Mouse (Mus musculus): ENCODE results near the gene Ube2k. TPM values are rescaled to one million over a fixed set of nuclear protein-coding genes. Genes with fewer than 3 reads are reported as not detected.

Ube2k gene
- total RNA-seq (2021) (10 to 100 TPM; 57.3 to 70.3 TPM), polyA plus RNA-seq (2012; rRNA removed) (21.4 and 34.5 TPM in 2 replicates)
- long read RNA-seq, full-length matches to known transcripts: 44 of 50 reads
- long read RNA-seq, partial matches to known transcripts: 3 of 50 reads
- long read RNA-seq, other reads (novel, unspliced or antisense): 3 of 50 reads

- peak within 1 kb of the TSS; percentile 92 for H3K9ac ChIP-seq (ENCODE audit: low read depth, low read length)
- peak within 1 kb of the TSS; percentile 96 for H3K4me3 ChIP-seq
- peaks cover 9% of the 10 kb centered on the region for H3K4me1 ChIP-seq (ENCODE audit: control insufficient read depth, insufficient read depth, low read length)
- peak; percentile 96 to 97 for DNase-seq
- peak; percentile 52 for TF ChIP-seq CTCF (IDR thresholded peaks at IDR 0.05)
- no peak for TF ChIP-seq EP300 (IDR thresholded peaks at IDR 0.05; ENCODE audit: insufficient read depth, low read depth, low read length)
- TF ChIP-seq POLR2A (IDR thresholded peaks at IDR 0.05; ENCODE audit: insufficient read depth, low read depth, low read length): peak; percentile 86
- H3K79me2 ChIP-seq (replicated peaks; ENCODE audit: control insufficient read depth, insufficient read depth, low read length): peaks cover 4% of the 10 kb centered on the region; the same call in 1 of the 2 replicates
- peak within 1 kb of the TSS; percentile 96 for H3K27ac ChIP-seq
- intact Hi-C loops (cut with DNase I): loop anchor here (1.0 to 10.0 kb wide), 4 partner anchors 44 to 202 kb away; partner anchors contain the start of genes Rfc1 and Ugdh
- no peaks in the 10 kb centered on the region for H3K27me3 ChIP-seq (ENCODE audit: control insufficient read depth, insufficient read depth, low read length)
- peaks cover 9% of the 10 kb centered on the region for H3K36me3 ChIP-seq (ENCODE audit: control insufficient read depth, insufficient read depth, low read length)
- under 1% methylated on average over 66 of the region's 66 CpGs for WGBS
These were observed at the start of gene Ube2k, which contains the start of gene Smim14 for GRCm38 (mm10) chr5:65536751-65537419. Ube2k (plus strand) TSS chr5:65537233. Smim14 (minus strand) TSS chr5:65537184.

- TF ChIP-seq POLR2A (IDR thresholded peaks at IDR 0.05; ENCODE audit: insufficient read depth, low read depth, low read length): peak; percentile 37; the same call in 1 of the 2 replicates
- TF ChIP-seq CTCF (IDR thresholded peaks at IDR 0.05): no peak
- TF ChIP-seq EP300 (IDR thresholded peaks at IDR 0.05; ENCODE audit: insufficient read depth, low read depth, low read length): 0 out of 2 replicates have a peak, but pooled peaks have one; percentile 12
- intact Hi-C loops (cut with DNase I): no loop called here
- H3K36me3 ChIP-seq (ENCODE audit: control insufficient read depth, insufficient read depth, low read length): peaks cover 26% of the 10 kb centered on the region
- peak overlapping the region; percentile 23 for H3K9ac ChIP-seq (ENCODE audit: low read depth, low read length)
- WGBS: 52% methylated on average over 10 of the region's 10 CpGs
- H3K4me1 ChIP-seq (ENCODE audit: control insufficient read depth, insufficient read depth, low read length): peaks cover 16% of the 10 kb centered on the region
- peak overlapping the region; percentile 69 for H3K27ac ChIP-seq
- DNase-seq: peak in 1 of 2 experiments; percentile 39
- no peaks in the 10 kb centered on the region for H3K79me2 ChIP-seq (replicated peaks; ENCODE audit: control insufficient read depth, insufficient read depth, low read length)
- no peaks in the 10 kb centered on the region for H3K27me3 ChIP-seq (ENCODE audit: control insufficient read depth, insufficient read depth, low read length)
- no peak overlapping the region for H3K4me3 ChIP-seq
These were observed 49.7 kb upstream of the Ube2k start for GRCm38 (mm10) chr5:65487381-65487780.

DNA sequence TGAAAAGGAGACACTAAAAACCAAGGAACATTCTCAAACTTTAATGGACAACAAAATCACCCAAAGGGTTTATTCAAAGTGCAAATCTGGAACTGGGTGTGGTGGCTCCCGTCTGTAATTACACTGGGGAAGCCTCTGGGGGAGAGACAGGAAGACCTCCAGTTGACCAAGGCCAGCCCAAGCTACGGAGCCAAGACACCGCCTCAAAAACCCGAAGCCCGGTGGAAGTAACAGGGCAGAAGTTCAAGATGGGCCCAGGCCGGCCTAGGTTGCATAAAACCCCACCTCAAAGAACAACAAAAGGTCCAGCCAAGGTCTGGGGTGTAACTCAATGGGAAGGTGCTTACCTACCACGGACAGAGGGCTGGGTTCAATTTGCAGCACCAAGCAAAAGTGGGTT, 48.3 kb upstream of the Ube2k start:
- peak overlapping the region; percentile 69 for H3K27ac ChIP-seq
- H3K4me3 ChIP-seq: no peak overlapping the region
- TF ChIP-seq EP300 (IDR thresholded peaks at IDR 0.05; ENCODE audit: insufficient read depth, low read depth, low read length) (0 out of 2 replicates have a peak, but pooled peaks have one; percentile 38), POLR2A (IDR thresholded peaks at IDR 0.05; ENCODE audit: insufficient read depth, low read depth, low read length) (no peak), CTCF (IDR thresholded peaks at IDR 0.05) (0 out of 2 replicates have a peak, but pooled peaks have one; percentile 10)
- 27% methylated on average over 7 of the region's 7 CpGs for WGBS
- DNase-seq: peak; percentile 66 to 68
- no peaks in the 10 kb centered on the region for H3K27me3 ChIP-seq (ENCODE audit: control insufficient read depth, insufficient read depth, low read length)
- peaks cover 17% of the 10 kb centered on the region for H3K4me1 ChIP-seq (ENCODE audit: control insufficient read depth, insufficient read depth, low read length)
- no peak overlapping the region for H3K9ac ChIP-seq (ENCODE audit: low read depth, low read length)
- no peaks in the 10 kb centered on the region for H3K79me2 ChIP-seq (replicated peaks; ENCODE audit: control insufficient read depth, insufficient read depth, low read length)
- peaks cover 24% of the 10 kb centered on the region for H3K36me3 ChIP-seq (ENCODE audit: control insufficient read depth, insufficient read depth, low read length)
- intact Hi-C loops (cut with DNase I): no loop called here

GRCm38 (mm10) chr5:65489830-65490229, 47.2 kb upstream of the Ube2k start:
- H3K36me3 ChIP-seq (ENCODE audit: control insufficient read depth, insufficient read depth, low read length): peaks cover 24% of the 10 kb centered on the region
- no peak overlapping the region for H3K4me3 ChIP-seq
- H3K27ac ChIP-seq: peak overlapping the region; percentile 40
- intact Hi-C loops (cut with DNase I): loop anchor here (5.0 kb wide), 2 partner anchors 33 to 272 kb away; partner anchors contain the start of gene N4bp2
- H3K9ac ChIP-seq (ENCODE audit: low read depth, low read length): no peak overlapping the region
- no peak for TF ChIP-seq CTCF (IDR thresholded peaks at IDR 0.05)
- TF ChIP-seq POLR2A (IDR thresholded peaks at IDR 0.05; ENCODE audit: insufficient read depth, low read depth, low read length): no peak
- no peak for TF ChIP-seq EP300 (IDR thresholded peaks at IDR 0.05; ENCODE audit: insufficient read depth, low read depth, low read length)
- peaks cover 16% of the 10 kb centered on the region for H3K4me1 ChIP-seq (ENCODE audit: control insufficient read depth, insufficient read depth, low read length)
- H3K27me3 ChIP-seq (ENCODE audit: control insufficient read depth, insufficient read depth, low read length): no peaks in the 10 kb centered on the region
- 21% methylated on average over 4 of the region's 4 CpGs for WGBS
- peak in 1 of 2 experiments; percentile 33 for DNase-seq
- no peaks in the 10 kb centered on the region for H3K79me2 ChIP-seq (replicated peaks; ENCODE audit: control insufficient read depth, insufficient read depth, low read length)

GRCm38 (mm10) chr5:65491767-65492715, 45.0 kb upstream of the Ube2k start:
- DNase-seq: peak; percentile 65 to 87
- Histone ChIP-seq H3K4me1 (ENCODE audit: control insufficient read depth, insufficient read depth, low read length) (peaks cover 16% of the 10 kb centered on the region), H3K4me3 (peak overlapping the region; percentile 76), H3K36me3 (ENCODE audit: control insufficient read depth, insufficient read depth, low read length) (peaks cover 24% of the 10 kb centered on the region), H3K27ac (peak overlapping the region; percentile 99), H3K9ac (ENCODE audit: low read depth, low read length) (peak overlapping the region; percentile 91), H3K79me2 (replicated peaks; ENCODE audit: control insufficient read depth, insufficient read depth, low read length) (no peaks in the 10 kb centered on the region), H3K27me3 (ENCODE audit: control insufficient read depth, insufficient read depth, low read length) (no peaks in the 10 kb centered on the region)
- TF ChIP-seq CTCF (IDR thresholded peaks at IDR 0.05) (peak; percentile 59), POLR2A (IDR thresholded peaks at IDR 0.05; ENCODE audit: insufficient read depth, low read depth, low read length) (no peak)
- 1% methylated on average over 56 of the region's 57 CpGs for WGBS
- intact Hi-C loops (cut with DNase I): loop anchor here (1.0 to 5.0 kb wide), 4 partner anchors 35 to 270 kb away; partner anchors contain the start of genes Lias, N4bp2, Rpl9 and Ugdh

Data from heart, adult 2 months (tissue).